Mouse (Mus musculus) thymus, postnatal 0 days (tissue): Measurements from ENCODE around the gene Tspan31. TPM values are rescaled to one million over a fixed set of nuclear protein-coding genes. Genes with fewer than 3 reads are reported as not detected.

Source experiments
- DNase-seq: peaks from one replicate; pipeline ENCODE4 v3.0.0-alpha.2; 2015; ENCODE audit warnings: low spot score
- polyA plus RNA-seq: library from polyadenylated mRNA; unstranded; fragments of >200 nt; fragmentation: Nextera tagmentation; extraction: Ambion mirVana; gene quantifications from 2 replicates; pipeline ENCODE4 v1.2.1, GENCODE M21; 2015

Gene Tspan31
- polyA plus RNA-seq, 1 experiment from 2014 or later = 49.9 TPM

DNA sequence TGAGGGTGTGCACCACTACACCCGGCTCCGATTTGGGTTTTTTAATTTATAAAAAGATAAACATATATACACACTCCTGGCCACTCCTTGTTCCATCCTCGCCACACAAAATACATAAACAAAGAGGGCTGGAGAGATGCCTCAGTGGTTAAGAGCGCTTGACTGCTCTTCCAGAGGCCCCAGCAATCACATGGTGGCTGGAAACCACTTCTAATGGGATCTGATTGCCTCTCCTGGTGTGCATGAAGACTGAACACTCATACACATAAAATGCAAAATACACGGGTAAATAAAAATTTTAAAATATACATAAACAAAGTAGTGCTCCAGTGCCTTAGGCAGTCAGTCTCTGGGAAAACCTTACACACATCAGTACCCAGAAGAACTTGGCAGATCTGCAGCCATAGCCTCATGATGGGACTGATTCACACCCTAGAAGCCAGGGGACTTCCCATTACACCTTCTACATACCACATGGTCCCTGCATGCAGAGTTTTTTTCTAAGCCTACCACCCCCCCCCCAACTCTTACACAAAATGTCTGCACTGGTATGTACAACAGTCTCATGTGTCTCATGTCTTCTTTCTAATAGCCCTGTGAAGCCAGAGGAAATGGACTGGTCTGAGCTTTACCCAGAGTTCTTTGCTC lies 27.5 kb downstream of the Tspan31 start:
- no peak for DNase-seq

DNA sequence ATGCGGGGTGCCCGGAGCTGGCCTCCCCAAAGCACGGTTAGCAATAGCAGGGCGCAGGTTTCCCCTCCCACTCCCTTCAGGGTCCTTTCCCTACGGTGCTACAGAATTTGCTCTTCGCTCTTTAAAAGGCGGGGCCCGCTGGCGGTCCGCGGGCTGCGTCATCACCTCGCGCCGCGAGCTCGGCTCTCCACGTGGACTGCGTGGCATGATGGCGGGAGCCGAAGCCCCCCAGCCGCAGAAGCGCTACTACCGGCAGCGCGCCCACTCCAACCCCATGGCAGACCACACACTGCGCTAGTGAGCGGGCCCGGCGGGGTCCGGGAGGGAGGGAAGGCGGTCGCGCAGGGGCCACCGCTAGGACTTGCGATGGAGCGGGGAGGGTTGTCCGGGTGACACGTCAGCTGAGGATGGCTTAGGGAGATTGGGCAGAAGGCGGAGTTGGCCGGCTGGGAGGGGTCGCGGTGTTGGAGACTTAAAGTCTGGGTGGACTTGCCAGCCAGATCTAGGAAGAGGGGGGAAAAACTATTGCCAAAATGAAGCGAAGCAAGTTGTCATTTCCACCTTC lies 28.2 kb downstream of the Tspan31 start:
- DNase-seq = peak; percentile 86

DNA sequence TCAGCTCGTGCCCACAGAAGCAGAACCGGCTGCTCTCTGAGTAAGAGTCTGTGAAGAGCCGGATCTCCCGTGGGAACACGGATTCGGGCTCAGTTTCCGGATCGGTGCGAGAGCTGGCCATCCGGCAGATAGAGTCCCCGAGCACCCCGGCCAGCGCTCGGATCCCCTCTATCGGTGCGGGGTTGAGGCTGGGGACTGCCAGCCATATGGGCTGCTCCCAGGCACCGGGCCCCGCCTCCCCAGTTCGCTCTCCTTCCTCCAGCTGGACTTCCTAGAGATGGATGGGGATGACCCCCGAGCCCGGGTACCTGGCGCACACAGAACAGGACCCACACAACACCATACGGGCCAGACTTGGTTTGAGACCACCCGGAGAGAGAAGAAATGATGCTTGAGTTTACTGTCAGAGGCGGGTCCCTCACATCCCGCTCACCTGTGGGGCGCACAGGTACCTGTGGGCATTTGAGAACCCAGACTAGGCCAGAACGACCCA lies 28.7 kb downstream of the Tspan31 start, which contains the start of the genes Mettl1 and Eef1akmt3:
Mettl1 (plus strand) TSS at position 141 of the 493 bp plus-strand sequence.
Eef1akmt3 (minus strand) TSS at position 240 of the 493 bp plus-strand sequence.
- DNase-seq = no peak

DNA sequence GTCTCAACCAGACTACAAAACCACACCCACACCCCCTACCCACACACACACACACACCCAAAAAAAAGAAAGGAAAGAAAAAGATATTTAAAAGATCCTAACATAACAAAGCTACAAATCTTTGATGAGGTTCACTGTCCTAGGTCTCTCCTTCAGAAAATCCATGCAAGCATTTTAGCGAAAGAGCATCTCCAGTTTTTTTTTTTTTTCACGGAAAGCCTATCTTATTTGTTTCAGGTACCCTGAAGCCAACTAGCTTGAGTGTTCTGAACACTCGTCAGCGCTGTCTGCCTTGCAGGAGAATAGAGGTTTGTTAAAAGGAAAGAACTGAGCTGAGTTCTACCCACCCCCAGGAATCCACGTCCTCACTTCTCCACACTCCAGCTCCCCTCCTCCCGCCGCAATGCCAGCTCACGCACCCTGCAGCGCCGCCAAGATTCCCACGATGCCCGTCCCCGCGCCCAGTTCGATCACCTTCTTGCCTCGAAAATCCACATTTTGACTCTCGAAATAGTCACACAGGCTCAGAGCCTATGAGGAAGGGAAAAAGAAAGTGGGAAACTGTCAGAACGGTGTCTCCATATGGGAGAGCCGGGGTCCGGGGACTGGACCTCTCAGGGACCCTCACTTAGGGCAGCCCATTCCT lies 29.4 kb downstream of the Tspan31 start:
- no peak for DNase-seq

DNA sequence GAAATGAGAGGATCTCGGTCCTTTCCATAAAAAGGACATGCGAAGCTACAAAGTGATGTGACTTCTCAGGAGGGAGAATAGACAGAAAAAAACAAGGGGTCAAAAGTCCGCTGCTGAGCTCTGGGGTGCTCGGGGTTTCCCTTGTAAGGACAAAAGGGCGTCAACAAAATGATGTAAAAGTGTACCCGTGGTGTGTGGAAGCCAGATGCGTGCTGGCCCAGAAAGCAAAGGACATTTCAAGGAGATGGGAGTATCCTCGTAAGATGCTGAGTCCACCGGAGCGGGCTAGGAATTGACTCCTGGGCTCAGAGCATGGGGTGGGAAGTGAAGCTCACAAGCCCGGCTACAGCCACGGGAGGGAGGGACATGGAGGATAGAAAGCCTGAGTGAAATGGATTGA lies 32.4 kb downstream of the Tspan31 start:
- DNase-seq = no peak

DNA sequence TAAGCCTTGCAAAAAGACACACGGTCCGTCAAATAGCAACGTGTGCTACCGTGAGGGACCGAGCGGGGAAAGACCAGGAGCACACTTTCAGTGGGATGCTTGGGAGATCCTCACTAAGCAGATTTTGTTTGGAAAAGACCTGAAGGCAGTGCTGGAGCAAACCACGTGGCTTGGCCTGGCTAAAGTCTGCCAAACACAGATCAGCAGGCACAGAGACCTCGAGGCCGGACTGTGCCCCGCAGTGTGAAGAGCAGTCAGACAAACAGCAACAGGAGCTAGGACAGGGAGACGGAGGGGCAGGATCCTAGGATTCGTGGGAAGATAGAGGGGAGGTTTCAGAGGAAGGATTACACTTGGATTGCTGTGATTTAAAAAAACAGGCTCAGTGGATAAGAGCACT lies 33.8 kb downstream of the Tspan31 start:
- DNase-seq = no peak

DNA sequence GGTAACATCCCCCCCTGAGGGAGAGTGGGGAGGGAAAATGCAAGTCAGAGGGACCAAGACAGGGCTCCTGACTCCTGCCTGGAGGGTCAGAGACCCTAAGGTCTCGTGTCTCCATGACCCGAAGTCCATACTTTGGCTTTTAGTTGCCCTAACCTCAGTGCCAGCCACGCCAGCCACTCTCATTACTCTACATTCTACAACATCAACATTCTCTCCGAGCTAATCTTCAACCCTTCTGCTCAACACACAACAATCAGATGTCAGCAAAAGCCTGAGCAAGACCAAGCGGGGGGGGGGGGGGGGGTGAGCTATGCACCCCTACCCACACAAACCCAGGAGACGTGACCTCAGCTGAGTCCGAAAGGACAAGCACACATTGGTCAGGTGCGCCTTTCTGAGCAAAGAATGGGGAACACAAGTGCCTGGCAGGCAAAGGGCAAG lies 36.7 kb downstream of the Tspan31 start:
- DNase-seq = no peak

DNA sequence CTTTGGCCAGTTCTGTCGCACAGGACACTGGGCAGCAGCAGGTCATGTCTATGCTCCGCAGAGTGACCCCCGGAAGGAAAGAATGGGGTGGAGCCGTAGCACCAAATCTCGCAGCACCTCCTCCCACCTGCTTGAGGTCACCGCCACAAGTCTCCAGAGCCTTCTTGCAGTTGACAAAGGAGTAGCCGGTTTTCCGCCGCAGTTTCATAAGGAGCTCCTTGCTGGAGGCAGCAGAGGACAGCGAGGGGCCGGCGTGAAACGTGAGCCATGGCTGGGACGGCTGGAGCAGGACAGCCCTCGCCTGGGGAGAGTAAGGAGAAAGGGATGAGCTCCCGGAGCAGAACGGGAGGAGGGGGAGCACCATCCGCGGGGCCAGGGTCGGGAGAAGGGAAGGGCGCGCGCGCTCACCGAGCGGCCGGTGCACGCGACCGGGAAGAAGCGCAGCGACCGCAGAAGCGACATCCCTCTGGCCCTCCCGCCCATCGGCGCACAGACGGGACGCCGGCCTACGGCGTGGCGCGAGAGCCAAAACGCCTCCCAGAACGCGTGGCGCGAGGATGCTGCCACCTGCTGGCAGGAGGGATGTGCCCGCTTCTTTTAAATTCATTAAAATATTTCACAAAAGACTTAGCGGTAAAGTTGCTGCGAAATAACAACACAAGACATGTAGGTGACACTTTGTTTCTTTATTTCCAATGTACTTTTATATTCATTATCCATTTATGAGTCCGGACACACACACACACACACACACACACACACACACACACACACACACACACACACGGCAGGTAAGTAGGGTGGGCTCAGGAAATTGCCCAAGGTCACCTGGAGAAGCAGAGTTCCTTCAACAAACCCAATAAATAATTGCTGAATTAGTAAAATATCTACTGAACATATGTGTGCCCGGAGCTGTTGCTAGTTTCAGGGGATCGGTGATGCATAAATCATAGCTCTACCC lies 39.4 kb downstream of the Tspan31 start, which contains the start of gene Tsfm:
Tsfm (minus strand) TSS at position 505 of the 961 bp plus-strand sequence.
- peak; percentile 90 for DNase-seq

DNA sequence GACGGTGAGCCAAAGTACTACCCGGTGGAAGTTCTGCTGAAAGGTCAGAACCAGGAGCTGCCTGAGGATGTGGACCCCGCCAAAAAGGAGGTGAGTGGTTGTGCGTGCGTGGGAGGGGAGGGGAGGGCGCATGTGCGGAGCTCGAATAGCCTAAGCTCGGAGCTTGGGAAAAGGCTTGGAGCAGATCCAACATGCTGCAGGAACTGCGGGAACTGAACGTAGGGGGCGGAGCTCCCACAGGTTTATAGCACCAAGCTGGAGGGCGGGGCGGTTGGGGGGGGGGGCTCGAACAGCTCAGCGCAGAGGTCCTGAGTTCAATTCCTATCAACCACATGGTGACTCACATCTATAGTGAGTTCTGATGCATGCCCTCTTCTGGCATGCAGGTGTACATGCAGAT lies 51.6 kb downstream of the Tspan31 start:
- DNase-seq = no peak

Other genes with a start within 250 kb of the Tspan31 start
- gene Atp23, start 168.9 kb downstream of the Tspan31 start, polyA plus RNA-seq = 15.8 and 17.5 TPM in 2 replicates
- gene Ctdsp2, start 91.5 kb downstream of the Tspan31 start, polyA plus RNA-seq = 30.3 and 34.3 TPM in 2 replicates
- gene Avil, start 69.6 kb downstream of the Tspan31 start, polyA plus RNA-seq = 0.98 and 1.0 TPM in 2 replicates
- 74.9 and 75.8 TPM in 2 replicates for gene Tsfm, start 39.4 kb downstream of the Tspan31 start, polyA plus RNA-seq
- 24.7 and 25.5 TPM in 2 replicates for gene Mettl1, start 28.9 kb downstream of the Tspan31 start, polyA plus RNA-seq
- 0.08 TPM in 1 of 2 replicates, not detected in the other for gene Eef1akmt3, start 28.8 kb downstream of the Tspan31 start, polyA plus RNA-seq
- gene Cyp27b1, start 22.0 kb downstream of the Tspan31 start, polyA plus RNA-seq = 0.05 and 0.09 TPM in 2 replicates
- gene March9, start 10.1 kb downstream of the Tspan31 start, polyA plus RNA-seq = 0.30 and 0.52 TPM in 2 replicates
- 889 and 1,028 TPM in 2 replicates for gene Cdk4, start 6.7 kb downstream of the Tspan31 start, polyA plus RNA-seq
- gene Agap2, start 5.0 kb upstream of the Tspan31 start, polyA plus RNA-seq = 12.3 and 13.5 TPM in 2 replicates
- 90.9 and 95.4 TPM in 2 replicates for gene Os9, start 50.9 kb upstream of the Tspan31 start, polyA plus RNA-seq
- gene B4galnt1, start 95.0 kb upstream of the Tspan31 start, polyA plus RNA-seq = 39.2 and 48.6 TPM in 2 replicates
- gene Slc26a10, start 110.4 kb upstream of the Tspan31 start, polyA plus RNA-seq = 1.6 and 2.6 TPM in 2 replicates
- 3.7 and 4.5 TPM in 2 replicates for gene Arhgef25, start 119.8 kb upstream of the Tspan31 start, polyA plus RNA-seq
- 42.7 and 47.3 TPM in 2 replicates for gene Dtx3, start 125.5 kb upstream of the Tspan31 start, polyA plus RNA-seq
- 24.1 and 24.4 TPM in 2 replicates for gene Pip4k2c, start 141.3 kb upstream of the Tspan31 start, polyA plus RNA-seq
- 0.13 and 0.32 TPM in 2 replicates for gene Kif5a, start 193.1 kb upstream of the Tspan31 start, polyA plus RNA-seq
- 129 and 138 TPM in 2 replicates for gene Dctn2, start 196.1 kb upstream of the Tspan31 start, polyA plus RNA-seq
- gene Mbd6, start 218.8 kb upstream of the Tspan31 start, polyA plus RNA-seq = 10.3 and 13.8 TPM in 2 replicates
- 110 and 122 TPM in 2 replicates for gene Mars, start 241.5 kb upstream of the Tspan31 start, polyA plus RNA-seq